In genomic region chr4:84500796-84501349, GRCm38 (mm10) we compare ENCODE assay signal across 16 mouse cellular contexts.
DNase-seq lines count a peak whose midpoint lies in the region; ATAC-seq and TF ChIP-seq lines count a peak whose summit lies in the region.
"Had no signal": no experiment of that assay in that cellular context is flagged by ENCODE, and none has a peak within 500 bp of the region (broad histone marks: within the 10 kb centered on the region; RNA-seq: fewer than 3 reads in every experiment).

No protein-coding gene starts in this region.

- intact Hi-C loops in gastrocnemius, adult 2 months (cut with DNase I) = no loop called here
- intact Hi-C loops in left cerebral cortex, adult 2 months (cut with DNase I) = no loop called here

- H3K27ac ChIP-seq in gastrocnemius, adult 2 months = peak overlapping the region; percentile 5; the same call in 1 of the 2 replicates
- H3K27ac ChIP-seq in left cerebral cortex, adult 2 months = no peak overlapping the region
- H3K27ac ChIP-seq: forebrain, embryonic 12.5 days; liver, embryonic 15.5 days had no signal

- peak; percentile 45; the same call in 1 of the 2 replicates for ATAC-seq in common myeloid progenitor, adult 5-6 weeks (replicated peaks; ENCODE audit: low read depth, poor library complexity, severe bottlenecking)
- ATAC-seq in megakaryocyte progenitor cell, adult 5-6 weeks (replicated peaks; ENCODE audit: poor library complexity) = peak; percentile 71
- ATAC-seq in monocyte, adult 5-6 weeks (replicated peaks; ENCODE audit: insufficient number of reproducible peaks, low FRiP score, low TSS enrichment, poor library complexity, severe bottlenecking) = no peak
- ATAC-seq: Patski had no signal

- no peak for TF ChIP-seq CTCF in gastrocnemius, adult 2 months (IDR thresholded peaks at IDR 0.05)
- no peak for TF ChIP-seq CTCF in left cerebral cortex, adult 2 months (IDR thresholded peaks at IDR 0.05)

- no peak overlapping the region for H3K4me3 ChIP-seq in gastrocnemius, adult 2 months
- H3K4me3 ChIP-seq in left cerebral cortex, adult 2 months = no peak overlapping the region
- H3K4me3 ChIP-seq: forebrain, embryonic 12.5 days; liver, embryonic 15.5 days had no signal

- no peak for DNase-seq in gastrocnemius, adult 2 months
- no peak for DNase-seq in gastrocnemius, postnatal 25 days
- peak; percentile 49 for DNase-seq in forelimb bud, embryonic 11.5 days (ENCODE audit: low read depth, low spot score)
- no peak for DNase-seq in retina, postnatal 1 day
- no peak for DNase-seq in left cerebral cortex, adult 2 months (ENCODE audit: extremely low spot score in 1 of 2, low spot score in 2 of 2)
- DNase-seq: adrenal gland, postnatal 25 days; cerebellum, adult 9-10 months; kidney, adult 9 months; lung, postnatal 14 days; thymus, adult 18-20 months had no signal
